Mouse (Mus musculus): ENCODE results near the gene Slf2. TPM values are rescaled to one million over a fixed set of nuclear protein-coding genes. Genes with fewer than 3 reads are reported as not detected.

Slf2 gene
- total and polyA plus RNA-seq, 3 experiments, result 30.2 to 109 (median 35.4) TPM

DNA sequence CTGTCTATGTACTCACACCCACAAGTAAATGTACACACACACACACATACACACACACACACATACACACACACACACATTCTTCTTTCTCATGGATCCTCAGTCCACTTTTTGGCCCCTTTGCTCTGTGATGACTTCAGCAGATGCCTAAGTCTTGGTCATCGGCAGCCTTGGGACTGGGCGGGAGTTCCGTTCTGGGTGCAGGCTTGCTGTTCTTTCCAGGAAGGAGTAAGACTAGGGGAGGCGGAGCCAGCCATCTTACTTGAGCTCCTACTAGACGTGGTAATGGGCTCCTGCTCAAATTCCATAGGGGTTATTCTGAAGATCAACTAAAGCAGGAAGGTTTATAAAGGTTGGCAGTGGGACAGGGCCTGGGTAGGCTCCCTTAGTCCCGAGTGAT is 89.4 kb downstream of the Slf2 start:
- DNase-seq (ENCODE audit: low read depth, low spot score), result no peak
- no peak overlapping the region for H3K9ac ChIP-seq (ENCODE audit: control insufficient read depth, low read depth, low read length, poor library complexity, severe bottlenecking)
- H3K4me3 ChIP-seq (ENCODE audit: control insufficient read depth in 1 of 2, insufficient read depth in 1 of 2, low read depth in 2 of 2, low read length in 2 of 2), result no peak overlapping the region
- no peak for TF ChIP-seq ZKSCAN1 (IDR thresholded peaks at IDR 0.05; ENCODE audit: low read depth, low read length)
- no peak for TF ChIP-seq SIN3A (IDR thresholded peaks at IDR 0.05; ENCODE audit: low read length)
- no peak for TF ChIP-seq SMC3 (IDR thresholded peaks at IDR 0.05; ENCODE audit: low read depth, low read length)
- TF ChIP-seq RAD21 (IDR thresholded peaks at IDR 0.05; ENCODE audit: low read depth, low read length), result no peak
- TF ChIP-seq GABPA (IDR thresholded peaks at IDR 0.05; ENCODE audit: low read depth, low read length), result no peak
- TF ChIP-seq ETS1 (IDR thresholded peaks at IDR 0.05; ENCODE audit: low read depth, low read length), result no peak
- TF ChIP-seq NELFE (IDR thresholded peaks at IDR 0.05; ENCODE audit: low read depth, low read length), result no peak
- TF ChIP-seq MYB (IDR thresholded peaks at IDR 0.05; ENCODE audit: low read depth, low read length), result no peak
- TF ChIP-seq ZMIZ1 (IDR thresholded peaks at IDR 0.05; ENCODE audit: low read depth, low read length), result no peak
- no peak for TF ChIP-seq CTCF (IDR thresholded peaks at IDR 0.05 in 2 of 3, conservative IDR thresholded peaks at IDR 0.05 in 1 of 3; ENCODE audit: control insufficient read depth in 1 of 3, insufficient read depth in 1 of 3, low read depth in 2 of 3, low read length in 3 of 3, poor library complexity in 1 of 3, severe bottlenecking in 1 of 3)
- no peak for TF ChIP-seq POLR2AphosphoS2 (IDR thresholded peaks at IDR 0.05; ENCODE audit: low read length)
- no peak for TF ChIP-seq NRF1 (IDR thresholded peaks at IDR 0.05; ENCODE audit: insufficient read depth, low read depth, low read length, poor library complexity, severe bottlenecking)
- no peak for TF ChIP-seq EP300 (IDR thresholded peaks at IDR 0.05; ENCODE audit: low read depth in 1 of 2, low read length in 2 of 2)
- no peak for TF ChIP-seq POLR2A (IDR thresholded peaks at IDR 0.05; ENCODE audit: control insufficient read depth in 1 of 2, insufficient read depth in 1 of 2, low read depth in 1 of 2, low read length in 2 of 2, poor library complexity in 1 of 2)
- no peaks in the 10 kb centered on the region for H3K27me3 ChIP-seq (ENCODE audit: control insufficient read depth in 1 of 2, insufficient read depth in 2 of 2, low read length in 2 of 2)
- H3K27ac ChIP-seq (ENCODE audit: control insufficient read depth, low read depth, low read length), result no peak overlapping the region
- H3K9me3 ChIP-seq (replicated peaks; ENCODE audit: insufficient read depth, low read length), result no peaks in the 10 kb centered on the region
- peaks cover 0 to 4% of the 10 kb centered on the region in 2 experiments; a peak in 2 of 4 replicates for H3K4me1 ChIP-seq (ENCODE audit: control insufficient read depth in 1 of 2, insufficient read depth in 2 of 2, low read length in 2 of 2)
- no peaks in the 10 kb centered on the region for H3K36me3 ChIP-seq (ENCODE audit: control insufficient read depth in 1 of 2, insufficient read depth in 2 of 2, low read length in 2 of 2)
- H3K79me2 ChIP-seq (ENCODE audit: control insufficient read depth, insufficient read depth, low read length, poor library complexity), result no peaks in the 10 kb centered on the region; the same call in 1 of the 2 replicates

- no peaks in the 10 kb centered on the region for H3K36me3 ChIP-seq (ENCODE audit: control insufficient read depth in 1 of 2, insufficient read depth in 2 of 2, low read length in 2 of 2)
- peaks cover 0 to 4% of the 10 kb centered on the region in 2 experiments; a peak in 2 of 4 replicates for H3K4me1 ChIP-seq (ENCODE audit: control insufficient read depth in 1 of 2, insufficient read depth in 2 of 2, low read length in 2 of 2)
- H3K9me3 ChIP-seq (replicated peaks; ENCODE audit: insufficient read depth, low read length), result no peaks in the 10 kb centered on the region
- H3K27me3 ChIP-seq (ENCODE audit: control insufficient read depth in 1 of 2, insufficient read depth in 2 of 2, low read length in 2 of 2), result no peaks in the 10 kb centered on the region
- no peak overlapping the region for H3K9ac ChIP-seq (ENCODE audit: control insufficient read depth, low read depth, low read length, poor library complexity, severe bottlenecking)
- no peak overlapping the region for H3K4me3 ChIP-seq (ENCODE audit: control insufficient read depth in 1 of 2, insufficient read depth in 1 of 2, low read depth in 2 of 2, low read length in 2 of 2)
- DNase-seq (ENCODE audit: low read depth, low spot score), result no peak
- H3K79me2 ChIP-seq (ENCODE audit: control insufficient read depth, insufficient read depth, low read length, poor library complexity), result no peaks in the 10 kb centered on the region; the same call in 1 of the 2 replicates
- no peak overlapping the region for H3K27ac ChIP-seq (ENCODE audit: control insufficient read depth, low read depth, low read length)
- TF ChIP-seq KAT2A (conservative IDR thresholded peaks at IDR 0.05; ENCODE audit: low read depth, low read length), result no peak
- no peak for TF ChIP-seq MAZ (IDR thresholded peaks at IDR 0.05; ENCODE audit: low read depth, low read length)
- no peak for TF ChIP-seq MAFK (IDR thresholded peaks at IDR 0.05; ENCODE audit: borderline replicate concordance, low read depth, low read length)
- TF ChIP-seq BHLHE40 (IDR thresholded peaks at IDR 0.05; ENCODE audit: borderline replicate concordance, low read depth, low read length), result no peak
- no peak for TF ChIP-seq RCOR1 (IDR thresholded peaks at IDR 0.05; ENCODE audit: low read depth, low read length)
- TF ChIP-seq NELFE (IDR thresholded peaks at IDR 0.05; ENCODE audit: low read depth, low read length), result no peak
- no peak for TF ChIP-seq USF2 (IDR thresholded peaks at IDR 0.05; ENCODE audit: borderline replicate concordance in 1 of 2, insufficient read depth in 1 of 2, low read depth in 1 of 2, low read length in 2 of 2)
Measured at GRCm38 (mm10) chr19:45021362-45021761, 90.4 kb downstream of the Slf2 start.

All from MEL (cell line).